8 mouse cellular contexts compared by ENCODE assay signal in genomic region chr9:37544447-37545165, GRCm38 (mm10). TPM values are rescaled to one million over a fixed set of nuclear protein-coding genes. Genes with fewer than 3 reads are reported as not detected.
DNase-seq lines count a peak whose midpoint lies in the region; ATAC-seq lines count a peak whose summit lies in the region.

No protein-coding gene starts in this region.

- peak overlapping the region; percentile 11; the same call in 1 of the 2 replicates for H3K9ac ChIP-seq in intestine, embryonic 15.5 days
- H3K9ac ChIP-seq in limb, embryonic 12.5 days (replicated peaks) = peak overlapping the region; percentile 12; the same call in 1 of the 2 replicates
- H3K9ac ChIP-seq in midbrain, embryonic 11.5 days (ENCODE audit: low read length) = 0 out of 2 replicates have a peak overlapping the region, but pooled peaks have one; percentile 1

- peak; percentile 77 to 83 for DNase-seq in cerebellum, postnatal 25 days
- peak; percentile 97 for DNase-seq in midbrain, embryonic 11.5 days (ENCODE audit: low spot score, missing footprints)
- DNase-seq in spleen, postnatal 14 days (ENCODE audit: low spot score in 2 of 2) = peak; percentile 19 to 39

- 2% methylated on average over 29 of the region's 29 CpGs for WGBS in intestine, embryonic 15.5 days
- 2% methylated on average over 29 of the region's 29 CpGs for WGBS in limb, embryonic 12.5 days
- under 1% methylated on average over 29 of the region's 29 CpGs for WGBS in midbrain, embryonic 11.5 days

- ATAC-seq in erythroblast, adult 5-6 weeks (replicated peaks; ENCODE audit: low FRiP score, poor library complexity, severe bottlenecking) = no peak
- ATAC-seq in granulocyte monocyte progenitor cell, adult 5-6 weeks (replicated peaks; ENCODE audit: poor library complexity, severe bottlenecking) = peak; percentile 73
- ATAC-seq in intestine, embryonic 15.5 days = peak; percentile 83
- no peak; the same call in 1 of the 2 replicates for ATAC-seq in limb, embryonic 12.5 days (ENCODE audit: insufficient number of reproducible peaks, insufficient read depth, low FRiP score, low TSS enrichment, low read depth)
- peak; percentile 67 for ATAC-seq in midbrain, embryonic 11.5 days (ENCODE audit: low FRiP score)

- H3K4me1 ChIP-seq in erythroblast, embryonic 14.5 days (ENCODE audit: control insufficient read depth) = peaks cover 13% of the 10 kb centered on the region
- H3K4me1 ChIP-seq in intestine, embryonic 15.5 days (replicated peaks) = peaks cover 7% of the 10 kb centered on the region; the same call in 1 of the 2 replicates
- peaks cover 22% of the 10 kb centered on the region for H3K4me1 ChIP-seq in limb, embryonic 12.5 days (replicated peaks)
- peaks cover 10% of the 10 kb centered on the region for H3K4me1 ChIP-seq in midbrain, embryonic 11.5 days (ENCODE audit: control insufficient read depth, insufficient read depth, low read length)

- H3K4me3 ChIP-seq in erythroblast, embryonic 14.5 days (replicated peaks) = peak overlapping the region; percentile 59
- H3K4me3 ChIP-seq in intestine, embryonic 15.5 days (replicated peaks) = peak overlapping the region; percentile 38
- peak overlapping the region; percentile 24 for H3K4me3 ChIP-seq in limb, embryonic 12.5 days (replicated peaks)
- peak overlapping the region; percentile 16 for H3K4me3 ChIP-seq in midbrain, embryonic 11.5 days (ENCODE audit: low read depth, low read length)

- H3K27ac ChIP-seq in intestine, embryonic 15.5 days = no peak overlapping the region
- H3K27ac ChIP-seq in limb, embryonic 12.5 days = no peak overlapping the region
- H3K27ac ChIP-seq in midbrain, embryonic 11.5 days (ENCODE audit: low read depth, low read length) = no peak overlapping the region

- peak overlapping the region; percentile 82 for H3K4me2 ChIP-seq in intestine, embryonic 15.5 days (replicated peaks)
- peak overlapping the region; percentile 52 for H3K4me2 ChIP-seq in limb, embryonic 12.5 days
- H3K4me2 ChIP-seq in midbrain, embryonic 11.5 days = peak overlapping the region; percentile 46

- H3K36me3 ChIP-seq in erythroblast, embryonic 14.5 days (ENCODE audit: control insufficient read depth) = no peaks in the 10 kb centered on the region
- no peaks in the 10 kb centered on the region for H3K36me3 ChIP-seq in intestine, embryonic 15.5 days
- no peaks in the 10 kb centered on the region for H3K36me3 ChIP-seq in limb, embryonic 12.5 days
- no peaks in the 10 kb centered on the region for H3K36me3 ChIP-seq in midbrain, embryonic 11.5 days (ENCODE audit: control insufficient read depth, insufficient read depth, low read length)

- H3K9me3 ChIP-seq in erythroblast, embryonic 14.5 days (ENCODE audit: control insufficient read depth, low read length) = no peaks in the 10 kb centered on the region
- H3K9me3 ChIP-seq in intestine, embryonic 15.5 days = no peaks in the 10 kb centered on the region
- no peaks in the 10 kb centered on the region for H3K9me3 ChIP-seq in limb, embryonic 12.5 days
- H3K9me3 ChIP-seq in midbrain, embryonic 11.5 days (ENCODE audit: control insufficient read depth, low read length) = no peaks in the 10 kb centered on the region

- peaks cover 12% of the 10 kb centered on the region for H3K27me3 ChIP-seq in erythroblast, embryonic 14.5 days (ENCODE audit: control insufficient read depth)
- peaks cover 15% of the 10 kb centered on the region for H3K27me3 ChIP-seq in intestine, embryonic 15.5 days (replicated peaks)
- peaks cover 78% of the 10 kb centered on the region for H3K27me3 ChIP-seq in limb, embryonic 12.5 days
- peaks cover 40% of the 10 kb centered on the region for H3K27me3 ChIP-seq in midbrain, embryonic 11.5 days (ENCODE audit: control insufficient read depth, insufficient read depth, low read length)

RNA-seq across cellular contexts. Expression of gene Vsig2, which starts 5.6 kb away (rescaled TPM):
- polyA plus RNA-seq in erythroblast, embryonic 14.5 days (2012) = not detected in 2 replicates
- not detected in 2 replicates for total RNA-seq in erythroblast, adult 5-6 weeks (2015; ENCODE audit: low replicate concordance)
- not detected in 2 replicates for total RNA-seq in erythroblast, adult 5-6 weeks (2017; ENCODE audit: low replicate concordance)
- total RNA-seq in granulocyte monocyte progenitor cell, adult 5-6 weeks (2014; fragmentation: Nextera tagmentation) = 3.1 TPM in 1 of 2 replicates, not detected in the other
- not detected in 2 replicates for total RNA-seq in granulocyte monocyte progenitor cell, adult 5-6 weeks (2017)
- 2.6 and 3.0 TPM in 2 replicates for polyA plus RNA-seq in intestine, embryonic 15.5 days (2015; fragmentation: Nextera tagmentation; extraction: Ambion mirVana)
- polyA plus RNA-seq in limb, embryonic 12.5 days (2016; fragmentation: Nextera tagmentation; extraction: Ambion mirVana) = 0.95 and 1.6 TPM in 2 replicates
- polyA plus RNA-seq in midbrain, embryonic 11.5 days (2014; fragmentation: Nextera tagmentation; extraction: Ambion mirVana) = 0.44 TPM in 1 of 2 replicates, not detected in the other

RNA-seq across cellular contexts. Expression of gene Nrgn, which starts 8.1 kb away (rescaled TPM):
- 2.9 and 4.5 TPM in 2 replicates for polyA plus RNA-seq in erythroblast, embryonic 14.5 days (2012)
- total RNA-seq in erythroblast, adult 5-6 weeks (2015; ENCODE audit: low replicate concordance) = 1.7 TPM in 1 of 2 replicates, not detected in the other
- total RNA-seq in erythroblast, adult 5-6 weeks (2017; ENCODE audit: low replicate concordance) = 2.9 TPM in 1 of 2 replicates, not detected in the other
- 4.3 and 12.5 TPM in 2 replicates for total RNA-seq in granulocyte monocyte progenitor cell, adult 5-6 weeks (2014; fragmentation: Nextera tagmentation)
- total RNA-seq in granulocyte monocyte progenitor cell, adult 5-6 weeks (2017) = 1.2 and 1.9 TPM in 2 replicates
- 2.9 and 3.7 TPM in 2 replicates for polyA plus RNA-seq in intestine, embryonic 15.5 days (2015; fragmentation: Nextera tagmentation; extraction: Ambion mirVana)
- 5.1 and 6.1 TPM in 2 replicates for polyA plus RNA-seq in limb, embryonic 12.5 days (2016; fragmentation: Nextera tagmentation; extraction: Ambion mirVana)
- 2.5 and 2.9 TPM in 2 replicates for polyA plus RNA-seq in midbrain, embryonic 11.5 days (2014; fragmentation: Nextera tagmentation; extraction: Ambion mirVana)

RNA-seq across cellular contexts. Expression of gene Siae, which starts 10.9 kb away (rescaled TPM):
- polyA plus RNA-seq in erythroblast, embryonic 14.5 days (2012) = 0.05 TPM in 1 of 2 replicates, not detected in the other
- total RNA-seq in erythroblast, adult 5-6 weeks (2015; ENCODE audit: low replicate concordance) = 1.7 and 1.9 TPM in 2 replicates
- total RNA-seq in erythroblast, adult 5-6 weeks (2017; ENCODE audit: low replicate concordance) = 1.4 and 2.6 TPM in 2 replicates
- total RNA-seq in granulocyte monocyte progenitor cell, adult 5-6 weeks (2014; fragmentation: Nextera tagmentation) = 11.0 and 16.9 TPM in 2 replicates
- 10.3 and 10.8 TPM in 2 replicates for total RNA-seq in granulocyte monocyte progenitor cell, adult 5-6 weeks (2017)
- 13.9 and 14.5 TPM in 2 replicates for polyA plus RNA-seq in intestine, embryonic 15.5 days (2015; fragmentation: Nextera tagmentation; extraction: Ambion mirVana)
- polyA plus RNA-seq in limb, embryonic 12.5 days (2016; fragmentation: Nextera tagmentation; extraction: Ambion mirVana) = 4.5 and 5.0 TPM in 2 replicates
- 7.7 and 8.5 TPM in 2 replicates for polyA plus RNA-seq in midbrain, embryonic 11.5 days (2014; fragmentation: Nextera tagmentation; extraction: Ambion mirVana)

RNA-seq across cellular contexts. Expression of gene Esam, which starts 16.7 kb away (rescaled TPM):
- polyA plus RNA-seq in erythroblast, embryonic 14.5 days (2012) = not detected in 2 replicates
- not detected in 2 replicates for total RNA-seq in erythroblast, adult 5-6 weeks (2015; ENCODE audit: low replicate concordance)
- total RNA-seq in erythroblast, adult 5-6 weeks (2017; ENCODE audit: low replicate concordance) = 0.42 TPM in 1 of 2 replicates, not detected in the other
- total RNA-seq in granulocyte monocyte progenitor cell, adult 5-6 weeks (2014; fragmentation: Nextera tagmentation) = not detected in 2 replicates
- not detected in 2 replicates for total RNA-seq in granulocyte monocyte progenitor cell, adult 5-6 weeks (2017)
- polyA plus RNA-seq in intestine, embryonic 15.5 days (2015; fragmentation: Nextera tagmentation; extraction: Ambion mirVana) = 47.4 and 49.0 TPM in 2 replicates
- polyA plus RNA-seq in limb, embryonic 12.5 days (2016; fragmentation: Nextera tagmentation; extraction: Ambion mirVana) = 26.8 and 29.7 TPM in 2 replicates
- 25.1 and 29.6 TPM in 2 replicates for polyA plus RNA-seq in midbrain, embryonic 11.5 days (2014; fragmentation: Nextera tagmentation; extraction: Ambion mirVana)

RNA-seq across cellular contexts. Expression of gene Msantd2, which starts 55.5 kb away (rescaled TPM):
- 0.21 and 0.63 TPM in 2 replicates for polyA plus RNA-seq in erythroblast, embryonic 14.5 days (2012)
- 2.3 and 2.5 TPM in 2 replicates for total RNA-seq in erythroblast, adult 5-6 weeks (2015; ENCODE audit: low replicate concordance)
- total RNA-seq in erythroblast, adult 5-6 weeks (2017; ENCODE audit: low replicate concordance) = 8.2 and 10.7 TPM in 2 replicates
- total RNA-seq in granulocyte monocyte progenitor cell, adult 5-6 weeks (2014; fragmentation: Nextera tagmentation) = 24.7 and 30.4 TPM in 2 replicates
- total RNA-seq in granulocyte monocyte progenitor cell, adult 5-6 weeks (2017) = 20.6 and 31.1 TPM in 2 replicates
- polyA plus RNA-seq in intestine, embryonic 15.5 days (2015; fragmentation: Nextera tagmentation; extraction: Ambion mirVana) = 17.9 and 19.4 TPM in 2 replicates
- 40.4 and 45.0 TPM in 2 replicates for polyA plus RNA-seq in limb, embryonic 12.5 days (2016; fragmentation: Nextera tagmentation; extraction: Ambion mirVana)
- 35.8 and 36.4 TPM in 2 replicates for polyA plus RNA-seq in midbrain, embryonic 11.5 days (2014; fragmentation: Nextera tagmentation; extraction: Ambion mirVana)

Comparison
In these comparisons a context has a peak if more than half of its experiments do, and no peak if none do; other contexts are left out.
1. ATAC-seq: peak in granulocyte monocyte progenitor cell, adult 5-6 weeks (single experiment), intestine, embryonic 15.5 days (single experiment) and midbrain, embryonic 11.5 days (single experiment); none in erythroblast, adult 5-6 weeks (single experiment) and limb, embryonic 12.5 days (single experiment).
2. DNase-seq: peak in every context shown above with its lines; median percentile 97 in midbrain, embryonic 11.5 days; 80 in cerebellum, postnatal 25 days; 29 in spleen, postnatal 14 days.
3. Peak in every context shown above with its lines, with median percentiles within 50 percentile points of each other: H3K4me3 ChIP-seq, H3K4me2 ChIP-seq and H3K9ac ChIP-seq.